Mouse (Mus musculus) gastrocnemius, postnatal 36 days (tissue): ENCODE results near the gene Jup. TPM values are rescaled to one million over a fixed set of nuclear protein-coding genes. Genes with fewer than 3 reads are reported as not detected.

Experiments
- DNase-seq, 2 experiments: peaks; one replicate each; pipeline ENCODE4 v3.0.0; 2022
- intact Hi-C: fragments of 180-260 bp; cut with DNase I; formaldehyde crosslinking; loops from one replicate; pipeline ENCODE4 v1.15.1; 2025
- long read RNA-seq, 2 experiments: library from polyadenylated mRNA; stranded (forward); transcript quantifications; one replicate each; pipeline ENCODE4 v2.0.0; 2021
- total RNA-seq, 2 experiments: library from RNA; stranded (reverse); gene quantifications; 2 replicates each; pipeline ENCODE4 v1.2.3; 2021

The Jup gene
- 10 to 100 TPM; 73.8 to 80.2 TPM for total RNA-seq
- long read RNA-seq, experiment 1, transcript Jup-201 (14 exons, 3,205 nt), result major isoform, 9 of 54 reads
- long read RNA-seq, experiment 1, partial matches to known transcripts, result 0 of 54 reads
- long read RNA-seq, experiment 1, other reads (novel, unspliced or antisense), result 42 of 54 reads
- long read RNA-seq, experiment 2, transcript Jup-201 (14 exons, 3,205 nt), result major isoform, 6 of 55 reads
- long read RNA-seq, experiment 2, transcript Jup-204 (2 exons, 2,913 nt), result minor isoform, 5 of 55 reads
- long read RNA-seq, experiment 2, partial matches to known transcripts, result 5 of 55 reads
- long read RNA-seq, experiment 2, other reads (novel, unspliced or antisense), result 39 of 55 reads

DNA sequence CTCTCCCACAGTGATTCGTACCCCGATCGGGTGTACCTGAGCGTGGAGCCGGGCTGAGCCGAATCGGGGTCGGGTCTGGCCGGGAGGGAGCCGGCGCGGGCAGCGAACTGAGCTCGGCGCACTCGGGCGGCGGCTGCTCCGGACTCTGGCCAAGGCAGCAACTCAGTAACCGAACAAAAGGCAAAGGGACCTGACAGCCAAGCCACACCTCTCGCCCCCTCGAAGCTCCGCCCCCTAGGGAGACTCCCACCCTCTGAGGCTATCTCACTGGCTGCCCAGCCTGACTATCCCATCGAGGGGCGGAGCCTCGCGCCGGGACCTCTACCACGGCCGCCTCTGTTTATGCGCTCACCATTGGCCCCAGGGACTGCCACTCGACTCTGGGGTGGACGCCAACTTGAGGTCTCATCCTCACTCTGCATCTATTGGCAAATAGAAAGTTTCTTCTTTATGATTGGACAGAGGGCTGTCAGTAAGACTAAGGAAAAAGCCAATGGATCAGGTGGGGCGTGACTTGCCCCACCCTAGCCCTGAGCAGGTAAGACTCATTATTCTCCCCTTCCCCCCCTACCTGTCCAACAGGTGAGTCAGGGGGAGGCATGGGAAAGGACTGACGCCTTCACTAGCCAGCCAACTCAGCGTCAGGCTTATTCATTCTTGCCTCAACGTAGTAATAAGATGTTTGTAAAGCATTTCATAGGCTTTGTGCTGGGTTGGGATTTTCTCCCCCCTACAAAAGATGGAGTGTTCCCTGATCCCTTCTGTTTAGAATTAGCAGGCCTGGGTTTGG, at the start of gene Jup:
Gene Jup, minus strand, starts transcription at position 164 of the 790 bp plus-strand sequence.
- intact Hi-C loops, result no loop called here
- peak; percentile 99 to 100 for DNase-seq

DNA sequence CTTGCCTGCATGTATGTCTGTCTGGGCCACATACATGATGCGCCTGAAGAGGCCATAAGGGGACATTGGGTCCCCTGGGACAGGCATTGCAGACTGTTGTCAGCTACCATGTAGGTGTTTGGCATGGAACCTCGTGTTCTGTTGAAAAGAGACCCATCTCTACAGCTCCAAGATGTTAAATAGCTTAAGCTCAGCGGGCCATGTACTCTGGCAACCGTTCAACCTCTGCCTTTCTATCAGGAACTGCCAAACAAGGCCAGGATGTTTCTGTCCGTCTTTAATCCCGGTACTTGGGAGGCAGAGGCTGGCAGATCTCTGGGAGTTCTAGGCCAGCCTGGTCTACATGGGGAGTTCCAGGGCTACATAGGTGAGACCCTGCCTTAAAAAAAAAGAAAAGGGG, 45.1 kb upstream of the Jup start:
- intact Hi-C loops, result no loop called here
- no peak for DNase-seq

DNA sequence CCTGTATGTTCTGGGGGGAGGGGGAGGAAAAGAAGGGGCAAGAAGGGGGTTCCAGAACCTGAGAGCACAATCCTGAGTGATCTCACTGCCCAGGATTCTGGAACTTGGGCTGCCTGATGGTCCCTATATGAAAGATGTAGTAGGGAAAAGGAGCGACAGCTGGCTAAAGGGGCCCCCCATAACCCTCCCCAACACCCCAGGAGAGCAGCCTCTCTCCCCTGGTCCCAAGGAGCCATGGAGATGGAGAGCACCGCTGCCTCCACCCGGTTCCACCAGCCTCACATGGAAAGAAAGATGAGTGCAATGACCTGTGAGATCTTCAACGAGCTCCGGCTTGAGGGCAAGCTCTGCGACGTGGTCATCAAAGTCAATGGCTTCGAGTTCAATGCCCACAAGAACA, 44.2 kb upstream of the Jup start, which contains the start of the genes Nt5c3b and Klhl10:
Gene Nt5c3b, minus strand, starts transcription at position 12 of the 400 bp plus-strand sequence.
Gene Klhl10, plus strand, starts transcription at position 121 of the 400 bp plus-strand sequence.
- DNase-seq, result no peak
- intact Hi-C loops, result no loop called here

DNA sequence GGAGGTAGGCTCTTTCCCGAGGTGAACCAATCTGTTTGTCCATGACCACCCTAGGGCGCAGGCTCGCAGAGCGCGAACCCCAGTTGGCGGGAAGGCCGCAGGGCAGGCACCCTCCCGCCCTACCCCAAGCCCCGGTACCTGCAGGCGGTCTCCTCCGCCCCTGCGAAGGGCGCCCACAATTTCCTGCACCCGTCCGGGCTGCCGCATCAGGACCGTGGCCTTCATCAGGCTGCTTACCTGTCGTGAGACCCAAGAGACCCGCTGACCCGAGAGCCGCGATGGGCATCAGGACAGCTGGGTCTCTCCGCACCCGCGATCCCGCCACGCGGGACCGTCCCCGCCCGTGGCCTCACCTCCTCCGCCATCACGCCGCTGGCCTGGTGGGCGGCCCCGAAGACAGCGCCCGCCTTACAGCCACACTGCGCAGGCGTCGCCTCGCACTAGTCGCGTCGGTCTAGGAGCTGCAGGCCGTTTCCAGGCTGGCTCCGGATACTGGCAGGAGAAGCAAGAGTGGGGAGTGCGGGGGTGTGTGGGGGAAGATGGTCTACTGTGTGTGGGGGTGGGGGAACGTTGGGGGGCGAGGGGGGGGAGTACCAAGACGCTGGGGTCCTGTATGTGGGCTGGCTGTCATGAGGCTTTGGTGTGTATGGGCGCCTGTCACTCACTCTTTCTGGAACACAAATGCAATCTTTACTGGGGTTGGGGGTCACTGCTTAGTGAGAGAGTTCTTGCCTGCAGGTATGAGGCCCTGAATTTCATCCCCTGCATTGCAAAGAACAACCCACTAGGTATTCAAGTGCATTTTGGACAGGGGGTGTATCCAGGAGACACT, 43.3 kb upstream of the Jup start:
- peak; percentile 75 to 77 for DNase-seq
- intact Hi-C loops, result no loop called here

DNA sequence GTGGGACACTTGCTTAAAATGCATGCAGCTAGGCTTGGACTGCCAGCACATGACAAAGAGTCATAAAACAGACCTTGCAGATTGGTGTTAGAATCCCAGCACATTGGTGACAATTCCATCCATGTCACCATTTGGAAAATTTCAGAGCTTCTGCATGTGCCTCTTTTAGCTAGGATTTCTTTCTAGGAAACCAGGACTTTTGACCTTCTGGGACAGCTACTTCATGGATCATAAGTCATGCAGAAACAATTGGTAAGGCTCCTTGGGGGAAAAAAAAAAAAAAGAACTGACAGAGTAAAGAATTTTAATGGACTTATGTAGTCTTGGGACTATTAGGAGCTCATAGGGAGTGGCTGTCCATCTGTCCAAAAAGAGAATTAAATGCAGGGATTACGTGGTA, 40.3 kb upstream of the Jup start:
- intact Hi-C loops, result no loop called here
- no peak for DNase-seq

DNA sequence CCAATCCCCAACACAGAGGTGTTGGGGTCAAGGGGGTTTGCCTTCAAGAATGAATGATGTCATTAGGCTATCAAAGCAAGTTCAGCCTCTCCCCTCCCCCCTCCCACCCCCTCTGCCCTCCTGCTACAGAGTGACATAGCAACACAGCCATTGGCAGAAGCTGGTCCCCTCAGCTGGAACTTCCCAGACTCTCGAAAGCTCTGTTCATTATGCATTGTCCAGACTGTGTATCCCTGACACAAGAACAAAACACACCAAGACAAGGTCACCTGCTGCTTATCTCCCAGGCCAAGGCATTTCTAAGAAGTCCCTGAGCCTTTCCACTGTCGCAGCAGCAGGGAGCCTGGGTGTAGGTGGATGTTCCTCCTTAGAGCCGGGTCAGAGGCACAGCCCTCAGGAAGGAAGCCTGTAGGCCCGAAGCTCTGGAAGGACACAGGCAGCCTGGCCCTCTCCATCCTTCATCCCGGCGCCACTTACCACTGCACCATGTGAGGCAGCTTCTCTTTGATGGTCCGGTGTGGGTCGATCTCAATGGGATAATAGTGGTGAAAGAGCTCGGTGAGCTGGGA, 38.2 kb upstream of the Jup start:
- DNase-seq, result no peak
- intact Hi-C loops, result no loop called here

DNA sequence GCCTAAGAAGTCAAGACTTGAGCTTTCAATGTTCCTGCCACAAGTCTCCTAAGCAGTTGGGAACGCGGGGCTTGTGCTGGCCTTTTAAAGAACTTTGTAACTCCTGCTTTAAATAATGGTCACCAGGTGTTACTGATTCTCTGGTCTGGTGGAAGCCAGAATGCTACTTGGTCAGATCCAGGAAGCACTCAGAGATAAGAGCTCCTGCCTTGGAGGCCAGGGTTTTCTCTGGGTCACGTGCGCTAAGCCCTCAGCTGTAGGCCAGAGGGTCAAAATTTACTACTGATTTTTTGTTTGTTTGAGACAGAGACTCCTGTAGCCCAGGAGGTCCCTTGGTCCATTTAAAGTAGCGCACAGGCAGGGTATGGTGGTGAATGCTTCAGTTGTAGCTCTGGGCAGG, 34.4 kb upstream of the Jup start:
- intact Hi-C loops, result no loop called here
- DNase-seq, result no peak

DNA sequence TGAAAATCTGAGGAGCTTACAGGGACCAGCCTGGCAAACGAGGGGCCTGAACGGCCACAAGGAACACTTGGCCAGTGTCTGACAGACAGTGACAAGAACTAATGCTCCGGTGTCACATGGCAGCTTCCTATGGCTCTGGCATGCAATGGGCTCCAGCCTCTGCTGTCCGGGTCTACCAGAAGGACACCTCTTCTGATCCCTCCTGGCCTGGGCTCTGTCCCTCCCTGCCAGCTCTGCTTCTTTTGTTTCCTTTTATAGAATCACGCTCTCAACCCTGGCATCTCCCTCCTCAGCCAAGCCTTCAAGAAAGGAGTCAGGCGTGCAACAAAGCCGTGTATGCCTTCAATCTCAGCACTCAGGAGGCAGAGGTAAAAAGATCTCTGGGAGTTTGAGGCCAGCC, 32.5 kb upstream of the Jup start:
- DNase-seq, result no peak
- intact Hi-C loops, result loop anchor here (1.0 kb wide), 1 partner anchor 37 kb away; no protein-coding TSS in a partner anchor

DNA sequence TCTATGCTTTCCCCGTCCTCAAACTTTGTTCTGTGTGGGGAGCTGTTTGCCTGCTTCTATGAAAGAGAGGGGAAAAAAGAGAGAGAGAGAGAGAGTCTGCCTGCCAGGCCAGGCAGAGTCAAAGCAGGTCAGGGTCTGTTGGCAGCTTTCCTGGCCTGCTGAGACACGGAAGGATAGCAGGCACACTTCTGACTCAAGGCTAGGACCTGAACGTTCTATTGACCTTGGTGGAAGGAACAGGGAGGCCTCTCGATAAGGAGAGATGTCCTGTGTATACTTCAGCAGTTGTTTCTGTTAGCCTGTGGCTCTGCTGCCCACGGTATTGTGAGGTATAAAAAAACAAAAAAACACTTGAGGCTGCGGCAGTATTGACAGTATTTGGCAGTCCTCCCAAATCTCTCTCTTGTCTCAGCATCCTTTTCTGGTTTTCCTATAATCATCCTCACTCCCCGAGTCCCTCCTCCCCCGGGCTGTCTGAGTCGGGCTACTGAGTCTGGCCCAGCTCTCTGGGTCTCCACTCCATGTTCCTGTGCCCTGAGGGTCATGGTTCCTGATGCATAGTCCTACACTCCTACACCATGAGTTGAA, 31.1 kb upstream of the Jup start:
- DNase-seq, result no peak
- intact Hi-C loops, result loop anchor here (2.0 to 5.0 kb wide), 2 partner anchors 126 to 269 kb away; no protein-coding TSS in a partner anchor

DNA sequence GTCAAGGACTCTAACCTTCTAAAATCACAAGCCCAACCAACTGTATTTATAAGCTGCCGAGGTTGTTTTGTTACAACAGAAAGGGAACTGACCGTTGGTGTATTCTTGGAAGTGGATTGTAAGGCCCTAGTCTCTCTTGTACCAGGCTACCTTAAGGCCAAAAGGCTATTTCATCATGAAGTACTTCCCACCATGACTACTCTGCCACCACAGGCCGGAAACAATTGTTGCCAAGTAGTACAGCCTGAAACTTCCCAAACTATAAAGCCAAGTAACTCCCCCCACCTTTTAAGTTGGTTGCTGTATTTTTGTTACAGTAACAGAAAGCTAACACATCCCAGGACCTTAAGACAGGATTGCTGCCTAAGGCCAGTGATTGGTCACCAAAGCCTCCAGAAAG, 29.3 kb upstream of the Jup start:
- intact Hi-C loops, result loop anchor here (2.0 to 5.0 kb wide), 2 partner anchors 46 to 270 kb away; partner anchors contain the start of gene Klhl11
- DNase-seq, result no peak

DNA sequence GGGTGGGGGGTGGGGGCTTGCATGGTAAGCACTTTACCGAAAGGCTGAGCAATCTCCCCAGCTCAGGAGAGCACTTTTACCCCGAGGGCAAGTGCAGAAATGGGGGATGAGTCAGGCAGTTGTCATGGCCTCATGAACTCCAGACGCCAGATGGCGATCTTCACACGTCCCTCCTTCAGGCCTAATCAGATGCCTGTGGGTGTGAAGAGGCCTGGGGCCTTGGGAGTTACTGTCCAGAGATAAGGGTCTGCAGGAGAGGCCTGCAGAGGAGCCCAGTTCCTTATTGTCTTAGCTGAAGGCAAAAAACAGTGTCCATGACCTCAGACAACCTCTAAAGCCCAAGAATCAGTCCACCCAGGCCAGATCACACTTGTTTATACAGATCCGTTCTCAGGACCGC, 28.3 kb upstream of the Jup start:
- DNase-seq, result peak; percentile 57 to 69
- intact Hi-C loops, result loop anchor here (2.0 to 5.0 kb wide), 2 partner anchors 47 to 271 kb away; partner anchors contain the start of gene Klhl11

DNA sequence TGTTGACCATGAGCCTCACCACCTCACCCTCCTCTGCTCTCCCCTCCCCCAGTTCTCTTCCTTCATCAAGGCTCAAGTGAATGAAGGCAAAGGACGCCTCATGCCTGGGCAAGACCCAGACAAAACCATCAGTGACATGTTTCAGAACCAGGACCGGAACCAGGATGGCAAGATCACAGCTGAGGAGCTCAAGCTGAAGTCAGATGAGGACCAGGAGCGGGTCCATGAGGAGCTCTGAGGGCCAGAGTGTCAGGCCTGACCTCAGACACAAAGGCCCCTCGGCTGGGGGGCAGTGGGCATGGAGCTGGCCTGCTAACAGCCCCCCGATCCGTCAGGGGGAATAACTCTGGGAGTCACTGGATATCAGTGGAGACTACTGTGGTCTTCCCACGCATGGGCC, 26.3 kb upstream of the Jup start:
- intact Hi-C loops, result no loop called here

DNA sequence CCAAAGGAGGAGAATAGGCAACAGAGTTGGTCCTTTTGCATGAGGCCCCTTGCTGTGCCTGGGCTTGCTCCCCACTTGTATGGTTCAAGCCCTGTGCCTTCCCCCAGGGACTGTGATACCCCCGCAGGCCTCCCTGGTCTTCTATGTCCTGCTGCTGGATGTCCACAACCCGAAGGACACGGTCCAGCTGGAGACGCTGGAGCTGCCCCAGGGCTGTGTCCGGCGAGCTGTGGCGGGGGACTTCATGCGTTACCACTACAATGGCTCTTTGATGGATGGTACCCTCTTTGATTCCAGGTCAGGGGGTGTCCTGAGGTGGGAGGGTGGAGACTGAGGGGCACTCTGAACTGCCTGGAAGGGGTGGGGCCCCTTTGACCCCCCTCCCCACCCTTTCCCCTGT, 24.0 kb upstream of the Jup start:
- DNase-seq, result no peak
- intact Hi-C loops, result no loop called here

More for the DNA sequence above, 26.3 kb upstream of the Jup start:
- DNase-seq, result no peak

DNA sequence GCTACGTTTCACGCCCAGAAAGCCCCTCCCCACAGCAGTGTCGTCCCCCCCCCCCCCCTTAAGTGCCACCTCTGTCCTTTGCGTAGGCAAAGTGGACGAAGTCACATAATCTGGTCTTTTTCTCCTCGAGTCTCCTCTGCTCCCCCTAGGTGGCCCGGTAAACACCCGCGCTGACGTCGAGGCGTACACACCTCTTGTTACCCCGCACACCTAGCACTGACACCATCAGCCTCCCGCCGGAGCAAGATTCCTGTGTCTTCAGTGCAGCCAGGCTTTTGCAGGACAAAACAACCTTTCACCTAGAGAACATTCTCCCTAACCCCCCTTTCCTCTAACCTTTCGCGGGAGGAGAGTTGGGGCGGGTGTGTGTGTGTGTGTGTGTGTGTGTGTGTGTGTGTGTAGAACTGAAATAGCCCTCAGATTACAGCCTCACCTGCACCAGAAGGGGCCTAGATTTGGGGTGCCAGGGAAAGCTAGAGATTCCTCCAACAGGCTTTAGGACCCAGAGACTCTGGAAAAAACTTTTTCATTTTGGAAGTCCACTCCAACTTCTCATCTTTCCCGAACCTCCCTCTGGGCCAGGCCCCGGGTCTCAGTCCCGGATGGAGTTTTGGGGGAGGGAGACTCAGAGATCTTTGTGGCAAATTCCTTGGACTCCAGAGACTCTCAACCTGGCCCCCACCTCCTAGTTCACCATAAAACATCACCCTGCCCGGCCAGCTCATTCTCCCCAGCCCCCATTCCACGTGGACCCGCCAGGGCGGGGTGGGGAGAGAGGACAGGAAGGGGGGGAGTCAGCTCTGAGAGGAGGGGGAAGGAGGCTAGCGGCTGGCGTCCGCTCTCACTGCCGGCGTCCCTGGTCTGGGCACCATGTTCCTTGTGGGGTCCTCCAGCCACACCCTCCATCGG, 17.6 kb upstream of the Jup start, which contains the start of gene Fkbp10:
Gene Fkbp10, plus strand, starts transcription at position 784 of the 909 bp plus-strand sequence.
- intact Hi-C loops, result no loop called here

DNA sequence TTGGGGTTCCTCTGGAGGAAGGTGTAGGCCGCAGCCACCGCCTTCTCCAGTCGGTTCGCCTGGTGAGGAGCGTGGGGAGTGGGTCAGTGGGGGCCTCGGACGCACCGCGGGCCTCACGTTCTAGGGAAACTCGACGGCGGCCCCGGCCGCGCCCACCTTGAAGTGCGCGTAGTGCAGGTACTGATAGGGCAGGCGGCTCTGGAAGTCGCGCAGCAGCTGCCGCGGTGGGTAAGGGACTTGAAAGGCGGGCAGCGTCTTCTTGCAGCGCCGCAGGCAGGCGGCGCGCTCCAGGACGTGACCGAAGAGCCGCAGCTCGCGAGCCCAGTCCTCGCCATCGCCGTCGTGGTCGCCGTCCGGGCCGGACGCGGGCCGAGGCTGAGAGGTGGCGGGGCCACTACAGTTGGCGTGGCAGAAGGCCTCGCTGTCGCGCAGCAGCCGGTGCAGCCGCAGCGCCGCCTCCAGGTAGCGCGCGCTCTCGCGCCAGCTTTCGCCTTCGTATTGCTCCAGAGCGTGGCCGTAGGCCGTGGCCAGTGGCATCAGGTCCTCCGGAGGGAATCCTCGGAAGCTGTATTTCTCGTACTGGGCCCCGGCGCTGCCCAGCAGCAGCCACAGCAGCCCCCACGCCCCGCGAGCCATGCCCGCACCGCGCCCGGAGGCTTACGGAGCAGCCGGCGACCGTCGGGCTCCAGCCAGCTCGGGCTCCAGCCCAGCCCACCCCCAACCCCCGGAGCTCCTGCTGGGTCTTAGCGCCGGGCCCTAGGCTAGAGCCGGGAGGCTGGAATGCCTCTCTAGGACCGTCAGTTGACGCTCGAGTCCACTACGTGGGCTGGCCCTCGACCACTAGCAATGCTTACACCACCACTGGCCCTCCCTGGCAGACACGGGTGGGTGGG, 16.7 kb upstream of the Jup start, which contains the start of gene P3h4:
Gene P3h4, minus strand, starts transcription at position 816 of the 893 bp plus-strand sequence.
- DNase-seq, result peak; percentile 78 to 79
- intact Hi-C loops, result no loop called here

More for the DNA sequence above, 17.6 kb upstream of the Jup start, which contains the start of gene Fkbp10:
- DNase-seq, result peak; percentile 65 to 70

DNA sequence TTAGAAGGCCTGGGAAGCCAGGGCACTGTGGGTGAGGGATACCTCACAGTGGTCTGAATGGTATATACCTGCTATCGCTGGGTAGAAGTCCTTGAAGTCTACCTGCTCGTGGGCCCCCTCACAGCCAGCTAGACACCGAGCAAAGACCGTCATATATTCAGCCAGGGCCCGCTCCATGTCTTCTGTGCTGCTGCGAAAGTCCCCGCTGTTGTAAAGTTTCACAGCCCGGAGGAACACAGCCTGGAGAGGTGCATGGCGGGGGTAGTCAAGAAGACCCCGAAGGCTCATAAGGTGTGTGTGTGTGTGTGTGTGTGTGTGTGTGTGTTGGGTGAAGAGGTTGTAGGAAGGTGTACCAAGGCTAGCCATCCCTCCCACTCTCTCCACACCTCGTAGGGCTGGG, 16.0 kb upstream of the Jup start:
- no peak for DNase-seq
- intact Hi-C loops, result no loop called here

DNA sequence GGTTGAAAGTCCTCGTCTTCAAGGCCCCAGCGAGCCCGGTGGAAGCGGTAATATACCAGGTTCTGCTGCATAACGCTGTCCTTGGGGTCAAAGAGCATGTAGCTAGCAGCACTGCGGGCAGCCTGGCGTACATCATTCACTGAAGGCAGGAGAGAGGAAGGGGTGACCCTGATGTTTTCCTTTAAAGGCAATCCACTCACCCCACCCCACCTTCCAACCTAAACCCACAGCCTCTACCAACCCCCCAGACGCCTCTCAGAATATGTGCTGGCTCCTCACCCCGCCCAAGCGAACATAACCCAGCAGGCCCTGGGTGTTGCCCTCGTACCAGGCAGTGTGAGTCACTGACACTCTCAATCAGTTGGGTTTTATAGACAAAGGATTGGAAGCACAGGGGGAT, 14.2 kb upstream of the Jup start:
- DNase-seq, result no peak
- intact Hi-C loops, result no loop called here
